Mouse (Mus musculus) Muller cell, postnatal 12 days (primary cell): ENCODE data around the gene Gm17019.
"Not testable (repeated sequence)": the region's sequence is repeated elsewhere in the genome, so short reads cannot be mapped to it uniquely, and the experiment has no call there.

Experiments used
- DNase-seq: peaks from one replicate; pipeline ENCODE4 v3.0.0-alpha.2; 2015; ENCODE audit errors: inconsistent ontology term

The Gm17019 gene

DNA sequence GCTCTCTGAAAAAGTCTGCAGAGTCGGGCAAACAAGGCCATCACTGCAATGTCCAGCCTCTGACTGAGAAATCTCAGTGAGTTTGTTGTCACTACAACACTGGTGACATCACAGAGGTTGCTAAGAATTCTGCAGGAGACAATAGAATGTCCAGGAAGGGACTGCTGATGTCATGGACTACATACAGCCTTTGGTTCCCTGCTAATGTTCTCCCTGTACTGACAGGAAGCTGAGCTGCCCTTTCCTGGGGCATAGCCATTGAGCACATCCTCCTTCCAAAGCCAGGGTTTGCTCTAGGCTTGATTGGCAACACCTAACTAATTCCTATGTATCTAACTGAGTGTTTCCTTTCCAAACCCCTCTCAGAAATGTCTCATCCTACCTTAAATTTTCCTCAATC, at the start of gene Gm17019:
Gene Gm17019, minus strand, starts transcription at position 101 of the 400 bp plus-strand sequence.
- DNase-seq, result not testable (repeated sequence)

DNA sequence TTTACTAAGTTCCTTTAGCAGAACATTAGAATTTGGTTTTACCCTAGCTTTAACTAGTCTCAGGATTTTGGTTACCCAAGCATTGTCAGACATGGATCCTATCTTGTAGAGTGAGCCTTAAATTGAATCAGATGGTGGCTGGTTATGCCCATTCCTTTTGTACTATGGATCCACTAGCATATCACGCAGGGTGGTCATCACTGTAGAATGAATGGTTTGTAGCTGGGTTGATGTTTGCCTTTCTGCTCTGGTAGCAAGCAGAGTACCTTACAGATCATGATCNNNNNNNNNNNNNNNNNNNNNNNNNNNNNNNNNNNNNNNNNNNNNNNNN, 29.6 kb upstream of the Gm17019 start:
- not testable (repeated sequence) for DNase-seq

- DNase-seq, result not testable (repeated sequence)
Observed at GRCm38 (mm10) chr5:15061638-15062384, 29.0 kb upstream of the Gm17019 start.

GRCm38 (mm10) chr5:15054151-15055025, 21.6 kb upstream of the Gm17019 start:
- DNase-seq, result not testable (repeated sequence)

DNA sequence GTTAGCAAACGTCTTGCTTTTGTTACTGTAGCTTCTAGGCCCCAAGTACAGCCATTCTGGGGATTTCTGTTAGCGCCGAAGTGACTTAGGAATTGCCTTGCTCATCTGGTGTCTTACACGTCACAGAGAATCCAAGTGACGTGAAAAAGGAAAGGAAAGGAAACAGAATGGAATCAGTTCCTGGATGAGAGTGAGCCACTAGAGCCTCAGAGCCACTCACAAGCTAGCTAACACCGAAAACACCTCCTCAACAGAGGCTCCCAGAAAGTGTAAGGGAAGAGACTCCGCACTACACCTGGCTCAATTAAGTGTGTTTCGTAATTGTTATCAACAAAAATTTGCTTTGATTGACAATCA, 20.8 kb upstream of the Gm17019 start:
- DNase-seq, result not testable (repeated sequence)

GRCm38 (mm10) chr5:15052945-15053605, 20.3 kb upstream of the Gm17019 start:
- not testable (repeated sequence) for DNase-seq

DNA sequence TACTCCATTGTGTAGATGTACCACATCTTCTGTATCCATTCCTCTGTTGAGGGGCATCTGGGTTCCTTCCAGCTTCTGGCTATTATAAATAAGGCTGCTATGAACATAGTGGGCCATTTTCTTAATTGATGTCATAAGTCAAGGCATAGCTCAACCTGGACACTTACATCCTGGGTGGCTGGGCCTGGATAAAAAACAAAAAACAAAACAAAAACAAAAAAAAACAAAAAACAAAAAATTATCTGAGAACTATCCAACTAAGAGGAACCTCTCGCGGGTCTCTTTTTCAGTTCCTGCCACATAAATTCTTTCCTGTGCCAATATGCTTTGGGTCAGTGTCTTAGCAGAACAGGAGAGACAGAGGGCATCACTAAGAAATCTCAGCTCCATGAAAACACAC, 18.0 kb upstream of the Gm17019 start:
- not testable (repeated sequence) for DNase-seq

DNA sequence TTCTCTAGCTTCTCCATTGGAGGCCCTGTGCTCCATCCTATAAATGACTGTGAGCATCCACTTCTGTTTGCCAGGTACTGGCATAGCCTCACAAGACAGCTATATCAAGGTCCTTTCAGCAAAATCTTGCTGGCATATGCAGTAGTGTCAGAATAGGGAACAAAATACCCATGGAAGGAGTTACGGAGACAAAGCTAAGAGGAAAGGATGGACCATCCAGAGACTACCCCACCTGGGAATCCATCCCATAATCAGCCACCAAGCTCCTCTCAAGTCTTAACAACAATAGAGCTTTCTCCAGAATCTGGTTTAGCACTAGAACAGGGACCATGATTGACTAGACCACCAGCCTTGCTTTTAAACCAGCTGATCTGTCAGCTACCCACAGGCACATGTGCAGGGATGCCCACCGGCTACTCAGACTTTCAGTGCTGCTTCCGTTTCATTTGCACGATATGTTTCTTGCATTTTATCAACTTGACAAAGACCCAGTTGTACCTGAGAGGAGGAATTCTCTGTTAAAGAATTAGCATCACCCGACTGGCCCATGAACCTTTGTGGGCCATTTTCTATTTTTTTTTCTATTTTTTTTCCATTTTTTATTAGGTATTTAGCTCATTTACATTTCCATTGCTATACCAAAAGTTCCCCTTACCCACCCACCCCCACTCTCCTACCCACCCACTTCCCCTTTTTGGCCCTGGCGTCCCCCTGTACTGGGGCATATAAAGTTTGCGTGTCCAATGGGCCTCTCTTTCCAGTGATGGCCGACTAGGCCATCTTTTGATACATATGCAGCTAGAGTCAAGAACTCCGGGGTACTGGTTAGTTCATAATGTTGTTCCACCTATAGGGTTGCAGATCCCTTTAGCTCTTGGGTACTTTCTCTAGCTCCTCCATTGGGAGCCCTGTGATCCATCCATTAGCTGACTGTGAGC, 12.3 kb upstream of the Gm17019 start:
- not testable (repeated sequence) for DNase-seq

- DNase-seq, result not testable (repeated sequence)
Observed at GRCm38 (mm10) chr5:15040784-15041183, 8.0 kb upstream of the Gm17019 start.

GRCm38 (mm10) chr5:15039984-15040383, 7.2 kb upstream of the Gm17019 start:
- DNase-seq, result not testable (repeated sequence)

- not testable (repeated sequence) for DNase-seq
Observed at GRCm38 (mm10) chr5:15024316-15024715, 8.5 kb downstream of the Gm17019 start.

DNA sequence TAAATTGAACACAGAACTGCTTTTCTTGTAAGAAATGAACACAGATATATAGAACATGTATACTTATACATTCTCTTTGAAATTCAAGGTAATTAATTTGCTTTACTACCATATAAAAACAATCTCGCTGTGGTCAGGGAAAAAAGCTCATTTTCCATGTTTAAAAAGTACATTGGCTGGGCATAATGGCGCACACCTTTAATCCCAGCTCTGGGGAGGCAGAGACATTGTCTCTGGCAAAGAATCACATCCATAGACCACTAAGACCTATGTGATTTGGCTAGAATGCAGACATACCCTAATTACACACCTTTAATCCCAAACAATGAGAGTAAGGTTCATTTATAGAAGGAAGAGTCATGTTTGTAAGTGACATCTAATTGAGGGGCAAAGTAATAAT, 12.7 kb downstream of the Gm17019 start:
- not testable (repeated sequence) for DNase-seq

GRCm38 (mm10) chr5:15010639-15011582, 21.9 kb downstream of the Gm17019 start:
- DNase-seq, result not testable (repeated sequence)

- DNase-seq, result not testable (repeated sequence)
Observed at GRCm38 (mm10) chr5:15006907-15007306, 25.9 kb downstream of the Gm17019 start.

GRCm38 (mm10) chr5:15006288-15006687, 26.5 kb downstream of the Gm17019 start:
- not testable (repeated sequence) for DNase-seq

DNA sequence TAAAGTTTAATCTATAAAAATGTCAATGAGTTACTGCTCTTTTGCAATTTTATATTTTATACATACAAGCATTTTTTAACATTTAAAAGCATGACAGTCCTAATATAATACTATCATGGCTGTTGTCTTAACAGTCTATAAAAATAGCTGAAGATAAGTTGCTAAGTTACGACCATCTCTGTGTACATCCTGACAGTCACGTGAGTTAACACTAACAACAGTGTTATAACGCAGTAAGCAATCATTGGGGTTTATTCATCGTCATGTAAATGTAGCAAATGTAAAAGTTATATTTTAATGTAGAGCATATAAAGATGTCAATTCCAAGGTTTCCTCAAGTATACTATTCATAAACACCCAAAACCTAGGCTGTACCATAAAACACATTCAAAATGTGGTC, 27.2 kb downstream of the Gm17019 start:
- DNase-seq, result not testable (repeated sequence)

DNA sequence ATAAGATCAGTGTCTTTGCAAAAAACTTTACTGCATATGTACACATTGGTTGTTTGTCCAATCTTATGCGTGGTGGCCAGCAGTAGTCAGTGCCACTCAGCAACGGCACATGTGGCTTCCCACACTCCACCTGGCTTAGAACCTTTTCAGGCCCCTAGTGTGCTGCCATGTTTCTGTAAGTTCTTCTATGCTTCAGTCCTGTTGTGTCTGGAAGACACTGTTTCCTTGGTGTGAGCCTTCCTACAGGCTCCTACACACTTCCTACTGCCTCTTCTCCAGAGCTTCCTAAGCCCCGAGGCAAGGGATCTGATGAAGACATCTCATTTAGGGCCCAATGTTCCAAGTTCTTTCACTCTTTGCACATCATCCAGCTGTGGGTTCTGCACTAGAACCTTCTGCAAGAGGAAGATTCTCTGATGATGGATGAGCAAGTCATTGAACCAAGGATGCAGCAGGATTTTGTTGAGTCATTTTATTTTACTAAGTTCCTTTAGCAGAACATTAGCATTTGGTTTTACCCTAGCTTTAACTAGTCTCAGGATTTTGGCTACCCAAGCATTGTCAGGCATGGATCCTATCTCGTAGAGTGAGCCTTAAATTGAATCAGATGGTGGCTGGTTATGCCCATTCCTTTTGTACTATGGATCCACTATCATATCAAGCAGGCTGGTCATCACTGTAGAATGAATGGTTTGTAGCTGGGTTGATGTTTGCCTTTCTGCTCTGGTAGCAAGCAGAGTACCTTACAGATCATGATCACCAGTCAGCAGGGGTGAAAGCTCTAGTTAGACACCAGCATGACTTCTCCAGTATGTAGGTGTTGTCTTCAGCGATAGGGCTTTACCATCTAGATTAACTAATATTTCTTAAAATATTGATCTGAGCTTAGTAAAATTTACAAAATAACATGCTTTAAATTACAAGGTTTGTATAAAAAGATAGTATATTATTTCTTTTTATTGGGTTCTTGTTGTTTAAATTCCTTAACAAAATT, 27.9 kb downstream of the Gm17019 start:
- not testable (repeated sequence) for DNase-seq

- not testable (repeated sequence) for DNase-seq
Observed at GRCm38 (mm10) chr5:14998077-14998476, 34.7 kb downstream of the Gm17019 start.

GRCm38 (mm10) chr5:14997556-14997955, 35.2 kb downstream of the Gm17019 start:
- DNase-seq, result not testable (repeated sequence)
